Mouse (Mus musculus) forebrain, embryonic 16.5 days (tissue): ENCODE results near the gene Chek2. TPM values are rescaled to one million over a fixed set of nuclear protein-coding genes. Genes with fewer than 3 reads are reported as not detected.
"Not testable (repeated sequence)": the region's sequence is repeated elsewhere in the genome, so short reads cannot be mapped to it uniquely, and the experiment has no call there.

Source experiments
- ATAC-seq: fragments of 200-750 bp; cut with Nextera tagmentation; 2 replicates; pipeline ENCODE4 v1.8.0; 2017; ENCODE audit warnings: mild to moderate bottlenecking, moderate library complexity
- H3K27ac ChIP-seq: fragments of 300-500 bp; sonication (generic); 2 replicates; pipeline ENCODE4 v1.5.1; 2014; ENCODE audit warnings: low read length, control low read depth
- H3K27me3 ChIP-seq: fragments of 300-500 bp; sonication (generic); replicated peaks from 2 replicates; pipeline ENCODE4 v1.6.1; 2014; ENCODE audit warnings: low read length; ENCODE audit not compliant: control insufficient read depth, insufficient read depth
- H3K36me3 ChIP-seq: fragments of 300-500 bp; sonication (generic); 2 replicates; pipeline ENCODE4 v1.6.1; 2014; ENCODE audit not compliant: control insufficient read depth, insufficient read depth
- H3K4me1 ChIP-seq: fragments of 300-500 bp; sonication (generic); replicated peaks from 2 replicates; pipeline ENCODE4 v1.6.1; 2014; ENCODE audit warnings: low read length; ENCODE audit not compliant: control insufficient read depth, insufficient read depth
- H3K4me2 ChIP-seq: fragments of 300-500 bp; sonication (generic); 2 replicates; pipeline ENCODE4 v1.6.1; 2014; ENCODE audit warnings: mild to moderate bottlenecking, low read length, control low read depth
- H3K4me3 ChIP-seq: fragments of 300-500 bp; sonication (generic); replicated peaks from 2 replicates; pipeline ENCODE4 v1.5.1; 2014; ENCODE audit warnings: mild to moderate bottlenecking, low read length, control low read depth
- H3K9ac ChIP-seq: fragments of 300-500 bp; sonication (generic); replicated peaks from 2 replicates; pipeline ENCODE4 v1.6.1; 2014; ENCODE audit warnings: low read depth, low read length, control low read depth
- H3K9me3 ChIP-seq: fragments of 300-500 bp; sonication (generic); 2 replicates; pipeline ENCODE4 v1.6.1; 2016; ENCODE audit warnings: low read length; ENCODE audit not compliant: control insufficient read depth
- WGBS: fragments of 180-500 bp; shearing (Covaris S2); extraction: QIAGEN DNeasy Blood & Tissue Kit; methylation state at CpG from one replicate; pipeline ENCODE4 v1.1.7; 2014; 5-methylcytosine and 5-hydroxymethylcytosine counted together
- polyA plus RNA-seq: library from polyadenylated mRNA; unstranded; fragments of >200 nt; fragmentation: Nextera tagmentation; extraction: Ambion mirVana; gene quantifications from 2 replicates; pipeline ENCODE4 v1.2.1, GENCODE M21; 2015

Gene Chek2
- polyA plus RNA-seq, 1 experiment from 2014 or later = 13.5 TPM

DNA sequence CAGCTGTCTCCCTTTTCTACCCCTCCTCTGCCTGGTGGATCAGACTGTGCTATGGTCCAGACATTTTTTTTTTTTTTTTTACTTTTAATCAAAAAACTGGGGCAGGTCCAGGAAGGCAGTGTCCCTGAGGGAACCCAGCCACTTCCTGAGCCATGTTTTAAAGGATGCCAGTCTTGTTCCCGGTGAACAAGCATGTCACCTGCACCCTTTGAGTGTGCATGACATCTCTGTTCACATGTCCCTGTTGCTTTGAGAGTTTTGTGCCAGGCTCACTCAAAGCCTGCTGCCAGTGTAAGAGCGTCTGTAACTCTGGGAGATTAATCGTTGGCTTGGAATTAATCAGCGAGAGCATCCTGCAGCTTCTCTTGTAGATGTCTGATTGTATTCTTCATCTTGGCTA lies 28.7 kb downstream of the Chek2 start:
- no peak overlapping the region for H3K4me3 ChIP-seq
- H3K4me2 ChIP-seq = no peak overlapping the region
- H3K4me1 ChIP-seq = peaks cover 24% of the 10 kb centered on the region
- H3K27me3 ChIP-seq = no peaks in the 10 kb centered on the region
- no peak for ATAC-seq
- peak overlapping the region; percentile 41; the same call in 1 of the 2 replicates for H3K27ac ChIP-seq
- no peak overlapping the region for H3K9ac ChIP-seq
- WGBS = 24% methylated on average over 4 of the region's 4 CpGs
- no peaks in the 10 kb centered on the region for H3K9me3 ChIP-seq
- no peaks in the 10 kb centered on the region for H3K36me3 ChIP-seq

DNA sequence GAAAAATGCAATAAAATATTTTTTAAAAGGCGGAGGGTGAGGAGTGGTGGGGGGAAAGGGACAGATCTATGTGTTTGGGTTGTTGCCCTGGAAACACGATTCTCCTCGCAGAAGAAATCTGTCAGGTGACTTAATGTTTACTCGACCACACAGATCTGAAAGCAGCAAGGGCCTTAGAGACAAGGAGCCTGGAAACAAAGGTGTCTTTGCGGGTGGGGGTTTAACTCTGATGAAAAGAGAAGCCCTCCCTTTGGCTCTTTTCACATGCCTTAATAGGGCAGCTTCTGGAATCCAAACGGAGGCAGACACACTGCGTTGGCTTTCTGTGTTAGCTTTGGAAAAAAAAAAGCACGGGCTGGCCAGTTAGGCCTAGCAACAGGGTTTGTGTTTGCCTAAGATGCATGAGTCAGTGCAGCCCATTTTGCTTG lies 29.5 kb downstream of the Chek2 start:
- no peaks in the 10 kb centered on the region for H3K9me3 ChIP-seq
- H3K4me2 ChIP-seq = no peak overlapping the region
- no peak overlapping the region for H3K4me3 ChIP-seq
- H3K27me3 ChIP-seq = no peaks in the 10 kb centered on the region
- H3K9ac ChIP-seq = no peak overlapping the region
- no peaks in the 10 kb centered on the region for H3K36me3 ChIP-seq
- H3K27ac ChIP-seq = 0 out of 2 replicates have a peak overlapping the region, but pooled peaks have one; percentile 12
- peaks cover 24% of the 10 kb centered on the region for H3K4me1 ChIP-seq
- no peak; the same call in 1 of the 2 replicates for ATAC-seq
- WGBS = 8% methylated on average over 8 of the region's 8 CpGs

DNA sequence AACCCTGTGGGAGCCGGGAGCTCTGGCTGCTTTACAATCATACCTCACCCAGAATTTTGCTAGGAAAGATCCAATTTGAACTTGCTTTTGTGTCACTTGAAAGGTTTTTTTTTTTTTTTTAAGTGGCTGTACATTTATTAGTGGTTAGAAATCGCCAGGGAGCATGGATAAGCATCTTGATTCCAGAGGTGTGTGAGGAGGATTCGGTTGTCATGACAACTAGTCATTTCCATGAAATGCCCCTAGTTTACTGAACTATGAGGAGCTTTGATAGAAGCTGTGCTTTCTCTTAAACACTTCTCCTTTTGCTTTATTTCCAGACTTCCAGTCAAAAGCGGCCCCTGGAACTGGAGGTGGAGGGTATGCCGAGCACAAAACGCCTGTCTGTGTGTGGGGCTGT lies 33.4 kb downstream of the Chek2 start:
- Histone ChIP-seq H3K9ac (no peak overlapping the region), H3K4me2 (0 out of 2 replicates have a peak overlapping the region, but pooled peaks have one; percentile 6)
- peak; percentile 29; the same call in 1 of the 2 replicates for ATAC-seq

DNA sequence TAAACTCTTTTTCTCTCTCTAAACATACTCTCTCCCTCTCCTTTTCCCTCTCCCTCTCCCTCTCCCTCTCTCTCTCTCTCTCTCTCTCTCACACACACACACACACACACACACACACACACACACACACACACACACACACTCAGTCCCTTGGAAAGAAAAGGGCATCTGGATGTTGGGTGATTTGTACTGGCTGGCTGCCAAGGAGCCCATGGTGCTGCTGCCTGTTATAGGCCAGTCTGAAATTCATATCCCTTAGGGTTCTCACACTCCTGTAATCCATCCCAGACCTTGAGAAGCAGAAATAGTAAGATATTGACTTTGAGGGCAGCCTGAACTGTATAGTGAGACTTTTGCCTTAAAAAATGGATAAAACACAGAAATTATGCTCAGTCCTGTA lies 34.9 kb downstream of the Chek2 start:
- ATAC-seq = no peak
- Histone ChIP-seq H3K4me2 (no peak overlapping the region), H3K36me3 (no peaks in the 10 kb centered on the region), H3K4me1 (peaks cover 11% of the 10 kb centered on the region), H3K4me3 (no peak overlapping the region), H3K9me3 (no peaks in the 10 kb centered on the region), H3K9ac (no peak overlapping the region), H3K27ac (no peak overlapping the region), H3K27me3 (no peaks in the 10 kb centered on the region)

More for the DNA sequence above, 33.4 kb downstream of the Chek2 start:
- H3K4me1 ChIP-seq = peaks cover 20% of the 10 kb centered on the region
- no peaks in the 10 kb centered on the region for H3K36me3 ChIP-seq
- no peaks in the 10 kb centered on the region for H3K27me3 ChIP-seq
- H3K27ac ChIP-seq = no peak overlapping the region
- no peak overlapping the region for H3K4me3 ChIP-seq
- no peaks in the 10 kb centered on the region for H3K9me3 ChIP-seq
- WGBS = 38% methylated on average over 6 of the region's 6 CpGs

DNA sequence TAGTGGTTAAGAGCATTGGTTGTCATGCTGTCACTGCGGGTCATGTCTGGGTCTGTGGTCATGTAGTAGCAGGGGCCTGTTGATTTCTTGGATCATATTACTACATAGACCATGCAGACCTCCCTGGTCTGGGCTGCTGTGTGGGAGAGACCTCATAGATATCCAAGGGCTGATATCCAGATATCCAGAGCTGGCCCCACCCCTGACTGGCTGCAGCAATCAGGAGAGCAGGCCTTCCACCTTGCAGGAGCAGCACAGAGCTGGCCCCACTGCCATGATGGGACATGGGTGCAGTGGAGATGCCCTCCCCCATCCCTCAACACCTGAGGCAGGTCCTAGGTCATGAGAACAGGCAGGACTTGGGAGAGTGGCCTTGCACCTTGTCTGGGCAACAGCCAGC lies 35.5 kb downstream of the Chek2 start:
- Histone ChIP-seq H3K4me3 (no peak overlapping the region), H3K27me3 (no peaks in the 10 kb centered on the region), H3K27ac (no peak overlapping the region), H3K9ac (no peak overlapping the region), H3K4me1 (peaks cover 13% of the 10 kb centered on the region), H3K36me3 (no peaks in the 10 kb centered on the region), H3K9me3 (no peaks in the 10 kb centered on the region), H3K4me2 (no peak overlapping the region)
- 88% methylated on average over 1 of the region's 1 CpGs for WGBS
- ATAC-seq = no peak

DNA sequence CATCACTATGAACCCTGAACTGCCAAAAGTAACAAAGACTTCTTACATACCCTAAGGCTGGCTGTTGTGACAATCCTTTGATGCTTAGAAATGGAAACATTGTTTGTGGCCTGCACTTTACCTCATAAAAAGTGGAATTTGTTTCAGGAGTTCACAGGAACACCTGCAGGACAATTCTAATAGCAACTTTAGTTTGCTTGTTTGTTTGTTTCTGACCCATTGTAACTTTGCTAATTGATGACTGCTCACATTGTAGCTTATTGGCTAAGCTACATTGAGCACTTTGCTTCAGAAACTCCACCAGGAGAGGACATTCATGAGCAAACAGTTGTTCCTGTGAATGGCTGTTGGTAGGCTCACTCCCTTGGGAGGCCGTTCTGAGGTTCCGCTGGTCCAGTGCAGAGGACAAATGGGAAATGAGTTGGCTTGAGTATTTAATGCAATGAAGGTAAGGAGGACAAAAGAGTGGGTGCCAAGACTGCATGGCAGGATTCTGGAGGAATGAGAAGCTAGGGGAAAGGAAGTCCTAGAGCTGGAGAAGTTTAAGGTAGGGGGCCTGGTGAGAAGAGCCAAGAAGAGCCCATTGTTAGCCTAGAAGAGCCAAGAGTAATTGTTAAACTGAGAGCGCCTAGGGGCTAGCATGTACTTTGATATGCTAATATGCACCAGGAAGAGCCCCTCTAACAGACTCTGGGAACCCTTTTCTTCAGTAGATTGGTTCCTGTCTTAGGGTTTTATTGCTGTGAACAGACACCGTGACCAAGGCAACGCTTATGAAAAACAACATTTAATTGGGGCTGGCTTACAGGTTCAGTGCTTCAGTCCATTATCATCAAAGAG lies 38.1 kb downstream of the Chek2 start:
- WGBS = 49% methylated on average over 5 of the region's 5 CpGs
- Histone ChIP-seq H3K27me3 (no peaks in the 10 kb centered on the region), H3K4me2 (no peak overlapping the region)

DNA sequence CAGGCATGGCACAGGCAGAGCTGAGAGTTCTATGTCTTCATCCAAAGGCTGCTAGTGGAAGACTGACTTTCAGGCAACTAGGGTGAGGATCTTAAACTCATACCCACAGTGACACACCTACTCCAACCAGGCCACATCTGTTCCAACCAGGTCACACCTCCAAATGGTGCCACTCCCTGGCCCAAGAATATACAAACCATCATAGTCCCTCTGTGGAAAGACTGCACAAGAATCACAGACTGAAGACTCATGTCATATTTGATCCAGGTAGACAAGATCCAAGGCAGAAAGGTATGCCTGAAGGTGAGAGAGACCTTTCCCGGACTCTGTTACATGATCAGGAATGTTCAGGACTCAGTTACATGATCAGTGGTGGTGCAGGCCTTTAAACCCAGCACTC lies 38.7 kb downstream of the Chek2 start:
- H3K4me1 ChIP-seq = peaks cover 12% of the 10 kb centered on the region
- not testable (repeated sequence) for ATAC-seq, H3K4me3 ChIP-seq, H3K27ac ChIP-seq, H3K4me2 ChIP-seq, H3K27me3 ChIP-seq, H3K9me3 ChIP-seq, H3K36me3 ChIP-seq, H3K9ac ChIP-seq
- WGBS = 97% methylated on average over 1 of the region's 1 CpGs

More for the DNA sequence above, 38.1 kb downstream of the Chek2 start:
- Histone ChIP-seq H3K9me3 (no peaks in the 10 kb centered on the region), H3K4me1 (peaks cover 14% of the 10 kb centered on the region), H3K9ac (no peak overlapping the region), H3K27ac (no peak overlapping the region), H3K4me3 (no peak overlapping the region), H3K36me3 (no peaks in the 10 kb centered on the region)
- no peak for ATAC-seq

DNA sequence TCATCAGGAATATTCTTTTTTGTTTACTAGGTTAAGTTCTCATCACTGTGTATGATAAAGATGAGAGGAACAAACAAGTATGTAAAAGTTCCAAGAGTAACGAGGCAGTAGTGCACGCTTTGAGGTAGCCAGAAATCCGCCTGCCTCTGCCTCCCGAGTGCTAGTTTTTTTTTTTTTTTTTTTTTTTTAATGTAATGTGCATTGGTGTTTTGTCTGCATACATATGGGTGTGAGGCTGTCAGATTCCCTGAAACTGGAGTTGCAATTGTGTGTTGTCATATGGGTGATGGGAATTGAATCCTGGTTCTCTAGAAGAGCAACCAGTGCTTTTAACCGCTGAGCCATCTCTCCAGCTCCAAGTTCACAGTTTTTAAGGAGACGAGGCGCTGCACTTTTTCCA lies 39.3 kb downstream of the Chek2 start:
- Histone ChIP-seq H3K4me1 (peaks cover 12% of the 10 kb centered on the region), H3K27ac (peak overlapping the region; percentile 79), H3K9ac (peak overlapping the region; percentile 94), H3K4me3 (peak overlapping the region; percentile 88), H3K27me3 (no peaks in the 10 kb centered on the region), H3K36me3 (no peaks in the 10 kb centered on the region), H3K9me3 (no peaks in the 10 kb centered on the region), H3K4me2 (peak overlapping the region; percentile 79)
- ATAC-seq = no peak
- 61% methylated on average over 7 of the region's 7 CpGs for WGBS

DNA sequence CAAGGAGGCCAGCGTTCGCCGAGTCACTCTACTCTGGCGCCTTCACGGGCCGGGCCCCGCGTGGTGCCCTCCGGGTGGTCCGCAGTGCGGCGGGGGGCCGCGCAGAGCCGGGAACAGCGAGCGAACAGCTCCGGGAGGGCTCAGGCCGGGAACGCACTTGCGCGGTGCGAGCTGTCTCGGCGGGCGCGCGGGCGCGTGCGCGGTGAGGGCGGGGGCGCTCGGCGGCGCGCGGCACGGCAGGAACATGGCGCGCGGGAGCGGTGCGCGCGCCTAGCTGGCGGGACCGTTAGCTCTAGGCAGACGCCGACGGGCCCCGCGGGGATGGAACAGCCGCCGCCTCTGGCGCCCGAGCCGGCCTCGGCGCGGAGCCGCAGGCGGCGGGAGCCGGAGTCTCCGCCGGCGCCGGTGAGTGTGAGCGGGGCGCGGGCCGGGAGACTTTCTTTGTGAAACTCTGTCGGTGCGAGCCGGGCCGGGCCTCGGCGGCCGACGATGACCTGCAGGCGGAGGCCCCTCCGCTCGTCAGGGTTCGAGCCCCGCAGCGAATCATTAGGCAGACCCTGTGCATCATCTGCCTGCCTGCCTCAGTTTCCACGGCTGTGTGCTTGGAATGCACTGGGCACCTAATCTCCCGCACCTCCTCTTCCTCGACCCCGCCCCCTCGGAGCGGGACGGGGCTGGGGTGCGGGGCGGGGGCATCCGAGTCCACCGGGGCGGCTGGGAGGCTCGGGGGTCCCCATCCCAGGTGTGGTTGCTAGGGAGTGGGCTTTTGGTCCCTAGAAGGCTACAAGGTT lies 40.0 kb downstream of the Chek2 start, which contains the start of gene Ttc28:
Gene Ttc28, plus strand, starts transcription at position 220 of the 791 bp plus-strand sequence.
- Histone ChIP-seq H3K4me1 (peaks cover 12% of the 10 kb centered on the region), H3K27me3 (no peaks in the 10 kb centered on the region), H3K9ac (peak within 1 kb of the TSS; percentile 94), H3K4me3 (peak within 1 kb of the TSS; percentile 88), H3K9me3 (no peaks in the 10 kb centered on the region), H3K36me3 (peaks cover 2% of the 10 kb centered on the region; the same call in 1 of the 2 replicates), H3K4me2 (peak within 1 kb of the TSS; percentile 79), H3K27ac (peak within 1 kb of the TSS; percentile 79)
- 0% methylated on average over 66 of the region's 101 CpGs for WGBS
- ATAC-seq = peak; percentile 93
